Mouse (Mus musculus) heart, embryonic 13.5 days (tissue): Measurements from ENCODE around the gene Ggps1. TPM values are rescaled to one million over a fixed set of nuclear protein-coding genes. Genes with fewer than 3 reads are reported as not detected.

Experiments used
- ATAC-seq: fragments of 200-750 bp; cut with Nextera tagmentation; 2 replicates; pipeline ENCODE4 v1.8.0; 2017; ENCODE audit warnings: moderate TSS enrichment; ENCODE audit not compliant: insufficient number of reproducible peaks, low FRiP score, low TSS enrichment; ENCODE audit errors: extremely low read depth
- H3K27ac ChIP-seq: fragments of 300-500 bp; sonication (generic); replicated peaks from 2 replicates; pipeline ENCODE4 v1.5.1; 2015; ENCODE audit warnings: moderate library complexity, mild to moderate bottlenecking, inconsistent platforms
- H3K27me3 ChIP-seq: fragments of 300-500 bp; sonication (generic); replicated peaks from 2 replicates; pipeline ENCODE4 v1.6.1; 2015; ENCODE audit warnings: mild to moderate bottlenecking, inconsistent platforms
- H3K36me3 ChIP-seq: fragments of 300-500 bp; sonication (generic); 2 replicates; pipeline ENCODE4 v1.6.1; 2015; ENCODE audit warnings: mild to moderate bottlenecking, inconsistent platforms
- H3K4me1 ChIP-seq: fragments of 300-500 bp; sonication (generic); 2 replicates; pipeline ENCODE4 v1.6.1; 2015; ENCODE audit warnings: inconsistent platforms
- H3K4me2 ChIP-seq: fragments of 300-500 bp; sonication (generic); 2 replicates; pipeline ENCODE4 v1.6.1; 2015; ENCODE audit warnings: inconsistent platforms, mild to moderate bottlenecking, moderate library complexity
- H3K4me3 ChIP-seq: fragments of 300-500 bp; sonication (generic); 2 replicates; pipeline ENCODE4 v1.5.1; 2015; ENCODE audit warnings: moderate library complexity, mild to moderate bottlenecking, inconsistent platforms
- H3K9ac ChIP-seq: fragments of 300-500 bp; sonication (generic); 2 replicates; pipeline ENCODE4 v1.6.1; 2015; ENCODE audit warnings: inconsistent platforms, mild to moderate bottlenecking, moderate library complexity
- H3K9me3 ChIP-seq: fragments of 300-500 bp; sonication (generic); 2 replicates; pipeline ENCODE4 v1.6.1; 2016; ENCODE audit warnings: inconsistent platforms
- WGBS: fragments of 180-500 bp; shearing (Covaris S2); methylation state at CpG from one replicate; pipeline ENCODE4 v1.1.7; 2015; ENCODE audit warnings: mixed read lengths; 5-methylcytosine and 5-hydroxymethylcytosine counted together
- polyA plus RNA-seq: library from polyadenylated mRNA; unstranded; fragments of >200 nt; fragmentation: Nextera tagmentation; extraction: Ambion mirVana; gene quantifications from 2 replicates; pipeline ENCODE4 v1.2.1, GENCODE M21; 2015

Ggps1 gene
- polyA plus RNA-seq, 1 experiment from 2014 or later: 40.9 TPM

- no peak overlapping the region for H3K4me3 ChIP-seq
These were observed 49.3 kb downstream of the Ggps1 start for GRCm38 (mm10) chr13:14014001-14014400.

GRCm38 (mm10) chr13:14011454-14011995 is 51.8 kb downstream of the Ggps1 start:
- ATAC-seq: no peak
- H3K27ac ChIP-seq: no peak overlapping the region
- H3K27me3 ChIP-seq: no peaks in the 10 kb centered on the region
- H3K36me3 ChIP-seq: peaks cover 78% of the 10 kb centered on the region
- no peak overlapping the region for H3K9ac ChIP-seq
- 89% methylated on average over 4 of the region's 4 CpGs for WGBS
- H3K9me3 ChIP-seq: no peaks in the 10 kb centered on the region
- no peak overlapping the region for H3K4me3 ChIP-seq
- no peak overlapping the region for H3K4me2 ChIP-seq
- no peaks in the 10 kb centered on the region for H3K4me1 ChIP-seq

More at GRCm38 (mm10) chr13:14014001-14014400, 49.3 kb downstream of the Ggps1 start:
- H3K27me3 ChIP-seq: no peaks in the 10 kb centered on the region
- H3K4me2 ChIP-seq: no peak overlapping the region
- H3K27ac ChIP-seq: no peak overlapping the region
- H3K9ac ChIP-seq: no peak overlapping the region
- no peaks in the 10 kb centered on the region for H3K9me3 ChIP-seq
- H3K4me1 ChIP-seq: no peaks in the 10 kb centered on the region
- H3K36me3 ChIP-seq: peaks cover 80% of the 10 kb centered on the region
- 90% methylated on average over 2 of the region's 2 CpGs for WGBS
- ATAC-seq: no peak

- Histone ChIP-seq H3K27ac (no peak overlapping the region), H3K4me1 (peaks cover 3% of the 10 kb centered on the region; the same call in 1 of the 2 replicates), H3K9me3 (no peaks in the 10 kb centered on the region), H3K9ac (no peak overlapping the region), H3K4me3 (no peak overlapping the region), H3K4me2 (no peak overlapping the region), H3K27me3 (no peaks in the 10 kb centered on the region), H3K36me3 (peaks cover 91% of the 10 kb centered on the region)
- WGBS: 61% methylated on average over 2 of the region's 2 CpGs
- ATAC-seq: no peak
These were observed 57.2 kb downstream of the Ggps1 start for GRCm38 (mm10) chr13:14006056-14006455.

- no peak overlapping the region for H3K9ac ChIP-seq
- no peak overlapping the region for H3K4me2 ChIP-seq
- H3K4me1 ChIP-seq: peaks cover 3% of the 10 kb centered on the region; the same call in 1 of the 2 replicates
- ATAC-seq: no peak
- H3K36me3 ChIP-seq: peaks cover 94% of the 10 kb centered on the region
- H3K27me3 ChIP-seq: no peaks in the 10 kb centered on the region
- H3K27ac ChIP-seq: no peak overlapping the region
- 90% methylated on average over 5 of the region's 5 CpGs for WGBS
- H3K9me3 ChIP-seq: no peaks in the 10 kb centered on the region
- H3K4me3 ChIP-seq: no peak overlapping the region
These were observed 58.3 kb downstream of the Ggps1 start for GRCm38 (mm10) chr13:14004999-14005398.

- 77% methylated on average over 4 of the region's 4 CpGs for WGBS
- H3K36me3 ChIP-seq: peaks cover 95% of the 10 kb centered on the region
- no peak for ATAC-seq
These were observed 59.2 kb downstream of the Ggps1 start for GRCm38 (mm10) chr13:14004086-14004485.

GRCm38 (mm10) chr13:14002706-14003105 is 60.6 kb downstream of the Ggps1 start:
- WGBS: 77% methylated on average over 2 of the region's 2 CpGs
- Histone ChIP-seq H3K4me2 (no peak overlapping the region), H3K27me3 (no peaks in the 10 kb centered on the region), H3K36me3 (peaks cover 97% of the 10 kb centered on the region), H3K9me3 (no peaks in the 10 kb centered on the region), H3K4me3 (no peak overlapping the region), H3K27ac (no peak overlapping the region), H3K9ac (no peak overlapping the region), H3K4me1 (peaks cover 3% of the 10 kb centered on the region; the same call in 1 of the 2 replicates)
- no peak for ATAC-seq

More at GRCm38 (mm10) chr13:14004086-14004485, 59.2 kb downstream of the Ggps1 start:
- no peak overlapping the region for H3K4me3 ChIP-seq
- no peak overlapping the region for H3K9ac ChIP-seq
- H3K27ac ChIP-seq: no peak overlapping the region
- H3K27me3 ChIP-seq: no peaks in the 10 kb centered on the region
- H3K4me1 ChIP-seq: peaks cover 3% of the 10 kb centered on the region; the same call in 1 of the 2 replicates
- H3K4me2 ChIP-seq: no peak overlapping the region
- no peaks in the 10 kb centered on the region for H3K9me3 ChIP-seq

Other genes starting within 250 kb of the Ggps1 start
- gene B3galnt2, start 109.0 kb downstream of the Ggps1 start, polyA plus RNA-seq: 17.1 and 20.1 TPM in 2 replicates
- gene Tbce, start 23.9 kb downstream of the Ggps1 start, polyA plus RNA-seq: 34.5 and 37.6 TPM in 2 replicates
- 41.5 and 43.0 TPM in 2 replicates for gene Arid4b, start 256 bp downstream of the Ggps1 start, polyA plus RNA-seq